Mouse (Mus musculus): ENCODE results near the gene Atp2a1. TPM values are rescaled to one million over a fixed set of nuclear protein-coding genes. Genes with fewer than 3 reads are reported as not detected.
"Not testable (repeated sequence)": the region's sequence is repeated elsewhere in the genome, so short reads cannot be mapped to it uniquely, and the experiment has no call there.

The Atp2a1 gene
- 0.41 TPM in 1 of 2 replicates, not detected in the other for total RNA-seq (2017)

DNA sequence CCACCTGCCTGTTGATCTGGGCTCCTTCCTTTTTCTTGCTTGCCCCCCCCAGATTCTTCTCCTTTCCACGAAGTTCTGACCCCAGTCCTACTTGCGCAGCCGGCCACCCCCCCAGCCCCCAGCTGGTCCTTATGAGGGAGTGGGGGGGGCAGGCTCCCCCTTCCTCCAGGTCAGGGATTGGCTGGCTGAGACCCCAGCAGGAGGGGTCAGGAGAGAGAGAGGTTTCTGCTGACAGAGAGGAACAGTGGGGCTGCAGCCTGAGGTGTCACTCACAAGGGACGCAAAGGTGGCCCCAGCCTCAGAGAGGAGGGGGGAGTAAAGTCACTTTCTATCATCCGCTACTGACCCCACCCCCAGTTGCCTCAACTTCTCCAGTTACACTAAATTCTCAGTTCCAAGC lies at the start of gene Atp2a1:
Atp2a1 (minus strand) TSS at position 105 of the 400 bp plus-strand sequence.
- ATAC-seq (replicated peaks; ENCODE audit: low read depth, poor library complexity, severe bottlenecking) = no peak

DNA sequence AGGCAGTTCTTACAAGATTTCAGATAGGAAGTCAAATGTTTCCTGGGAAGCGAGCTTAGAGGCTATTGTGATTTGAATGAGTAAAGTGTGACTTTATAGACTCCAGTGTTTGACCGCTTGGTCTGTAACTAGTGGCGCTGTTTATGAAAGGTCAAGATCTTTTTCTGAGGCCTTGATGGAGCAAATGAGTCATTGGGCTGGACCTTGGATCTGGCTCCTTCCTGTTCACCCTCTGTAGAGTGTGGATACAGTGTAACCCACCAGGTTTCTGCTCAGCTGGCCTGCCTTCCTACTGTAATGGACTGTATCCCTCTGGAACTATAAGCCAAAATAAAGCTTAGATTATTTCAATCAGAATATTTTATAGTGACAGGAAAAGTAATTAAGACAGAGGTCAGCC lies 48.4 kb upstream of the Atp2a1 start:
- ATAC-seq (replicated peaks; ENCODE audit: low read depth, poor library complexity, severe bottlenecking) = no peak

DNA sequence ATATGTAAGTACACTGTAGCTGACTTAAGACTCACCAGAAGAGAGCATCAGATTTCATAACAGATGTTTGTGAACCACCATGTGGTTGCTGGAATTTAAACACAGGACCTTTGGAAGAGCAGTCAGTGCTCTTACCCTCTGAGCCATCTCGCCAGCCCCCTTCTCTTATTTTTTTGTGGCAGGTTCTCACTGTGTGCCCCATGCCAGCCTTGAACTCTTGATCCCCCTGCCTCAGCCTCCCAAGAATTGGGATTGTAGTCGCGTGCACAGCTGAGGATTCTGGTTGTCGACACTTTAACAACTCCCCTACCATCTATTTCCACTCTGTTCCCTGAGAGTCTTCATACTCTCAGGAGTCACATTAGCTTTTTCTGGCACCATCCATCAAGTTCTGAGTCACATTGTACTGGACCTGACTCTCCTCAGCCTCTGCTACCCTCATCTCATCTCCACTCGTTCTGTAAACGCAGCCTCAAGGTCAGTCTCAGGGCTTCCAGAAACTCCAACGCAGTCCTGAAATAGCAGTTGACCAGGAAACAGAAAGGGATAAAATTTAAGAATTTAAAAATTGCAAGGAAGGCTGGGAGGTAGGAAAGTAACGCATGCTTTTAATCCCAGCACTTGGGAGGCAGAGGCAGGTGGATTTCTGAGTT lies 44.3 kb upstream of the Atp2a1 start:
- no peak for ATAC-seq (replicated peaks; ENCODE audit: low read depth, poor library complexity, severe bottlenecking)

DNA sequence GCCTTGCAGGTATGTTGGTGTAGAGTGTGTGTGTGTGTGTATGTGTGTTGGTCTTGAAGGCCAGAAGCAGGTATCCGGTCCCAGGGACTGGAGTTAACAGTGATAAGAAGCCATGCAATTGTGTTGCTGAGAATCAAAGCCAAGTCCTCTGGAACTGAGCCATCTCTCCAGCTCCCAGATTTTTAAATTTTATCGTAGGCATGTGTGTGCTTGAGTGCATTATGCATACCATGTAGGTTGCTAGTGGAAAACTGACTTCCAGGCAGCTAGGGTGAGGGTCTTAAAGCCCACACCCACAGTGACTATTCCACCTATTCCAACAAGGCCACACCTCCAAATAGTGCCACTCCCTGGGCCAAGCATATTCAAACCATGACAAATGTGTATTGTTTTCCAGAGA lies 42.0 kb upstream of the Atp2a1 start:
- no peak for ATAC-seq (replicated peaks; ENCODE audit: low read depth, poor library complexity, severe bottlenecking)

DNA sequence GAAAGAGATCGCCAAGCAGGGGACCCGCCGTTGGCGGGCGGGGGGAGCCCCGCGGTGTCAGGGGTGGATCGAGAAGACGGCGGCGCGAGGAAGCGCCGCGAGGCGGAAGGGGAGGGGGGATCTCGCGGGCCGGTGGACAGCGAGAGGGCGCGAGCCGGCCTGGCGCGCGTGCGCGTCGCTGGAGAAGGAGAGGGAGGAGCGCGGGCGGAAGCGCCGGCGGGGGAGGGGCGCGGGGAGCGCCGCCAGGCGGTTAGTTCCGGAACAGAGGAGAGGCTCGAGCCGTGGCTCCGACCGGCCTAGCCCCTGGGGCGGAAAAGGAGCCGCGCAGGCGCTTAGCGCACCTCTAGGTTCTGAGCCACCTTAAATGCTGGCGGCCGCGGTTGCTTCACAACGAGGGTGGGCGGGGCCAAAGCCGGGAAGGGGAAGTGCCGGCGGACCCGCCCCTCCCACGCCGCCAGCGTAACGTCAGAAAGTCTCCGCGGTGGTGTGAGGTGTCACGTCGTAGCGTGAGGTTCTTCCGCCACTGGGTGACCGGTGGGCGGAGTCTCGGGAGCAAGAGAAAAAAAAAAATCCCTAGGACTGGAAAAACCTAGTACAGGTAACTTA lies 40.5 kb upstream of the Atp2a1 start, which contains the start of gene Atxn2l:
Atxn2l (minus strand) TSS at position 165 of the 606 bp plus-strand sequence.
- ATAC-seq (replicated peaks; ENCODE audit: low read depth, poor library complexity, severe bottlenecking) = peak; percentile 75

DNA sequence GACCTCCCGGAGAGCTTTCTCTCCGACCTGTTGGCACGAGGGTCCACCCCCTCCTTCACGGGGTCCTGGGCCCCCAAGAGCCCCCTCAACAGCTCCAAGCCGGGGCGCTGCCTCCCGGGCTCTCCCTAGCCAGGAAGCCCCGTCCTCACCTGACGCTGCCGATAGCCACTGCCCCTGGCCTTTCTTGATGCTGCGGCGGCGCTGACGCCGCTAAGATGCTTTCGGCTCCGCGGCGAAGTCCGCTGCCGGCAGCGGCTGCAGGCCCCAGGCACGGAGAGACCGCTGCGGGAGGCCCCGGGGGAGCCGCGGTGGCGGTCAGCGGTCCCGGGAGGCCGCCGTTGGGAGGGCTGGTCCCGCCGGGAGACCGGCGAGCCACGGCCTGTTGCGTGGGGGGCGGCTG lies 39.8 kb upstream of the Atp2a1 start:
- no peak for ATAC-seq (replicated peaks; ENCODE audit: low read depth, poor library complexity, severe bottlenecking)

DNA sequence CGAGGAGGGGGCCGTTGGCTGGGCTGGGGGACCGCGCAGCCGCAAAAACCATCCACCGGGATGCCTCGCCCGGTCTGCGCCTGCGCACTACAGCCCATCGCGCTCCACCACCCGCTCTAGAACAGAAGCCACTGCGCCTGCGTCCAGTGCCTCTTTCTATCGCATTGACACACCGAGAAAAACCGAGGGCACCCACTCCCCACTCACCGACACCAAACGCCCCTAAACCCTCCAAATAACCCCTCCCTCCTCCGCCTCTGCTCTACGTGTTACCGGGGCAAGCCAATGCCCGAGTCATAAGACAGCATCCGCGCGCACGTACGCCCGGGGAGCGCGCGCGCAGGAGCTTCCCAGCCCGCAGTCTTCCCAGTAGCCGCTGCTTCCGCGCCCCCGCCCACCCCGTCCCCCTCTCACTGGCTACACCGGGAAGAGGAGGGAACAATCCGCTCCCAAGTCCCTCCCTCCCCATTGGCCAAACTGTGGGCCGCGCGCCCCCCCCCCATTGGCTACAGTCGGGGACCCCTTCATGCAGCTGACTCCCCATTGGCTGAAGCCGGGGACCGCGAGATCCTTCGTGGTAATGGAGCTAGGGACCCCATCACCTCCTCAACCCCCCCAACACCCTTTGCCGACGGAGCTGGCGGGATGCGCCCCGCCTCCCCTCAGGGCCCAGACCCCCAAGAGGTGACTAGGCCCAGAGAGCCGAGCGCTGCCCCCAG lies 39.3 kb upstream of the Atp2a1 start:
- ATAC-seq (replicated peaks; ENCODE audit: low read depth, poor library complexity, severe bottlenecking) = peak; percentile 76

DNA sequence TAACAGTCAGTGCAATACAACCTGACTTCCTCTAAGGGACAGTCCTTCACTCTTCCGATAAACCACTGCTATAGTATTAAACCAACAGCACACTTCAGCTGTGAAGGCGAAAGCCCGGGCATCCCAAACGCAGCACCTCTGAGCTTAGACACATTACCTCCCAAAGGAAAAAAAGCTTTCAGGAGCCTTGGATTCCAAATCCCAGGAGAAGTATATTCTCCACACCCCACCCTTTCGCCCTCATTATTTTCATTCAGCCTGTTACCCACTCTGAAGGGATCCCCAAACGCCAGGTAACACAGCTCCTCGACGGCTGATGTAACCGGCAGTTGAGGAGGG lies 38.7 kb upstream of the Atp2a1 start:
- ATAC-seq (replicated peaks; ENCODE audit: low read depth, poor library complexity, severe bottlenecking) = no peak

DNA sequence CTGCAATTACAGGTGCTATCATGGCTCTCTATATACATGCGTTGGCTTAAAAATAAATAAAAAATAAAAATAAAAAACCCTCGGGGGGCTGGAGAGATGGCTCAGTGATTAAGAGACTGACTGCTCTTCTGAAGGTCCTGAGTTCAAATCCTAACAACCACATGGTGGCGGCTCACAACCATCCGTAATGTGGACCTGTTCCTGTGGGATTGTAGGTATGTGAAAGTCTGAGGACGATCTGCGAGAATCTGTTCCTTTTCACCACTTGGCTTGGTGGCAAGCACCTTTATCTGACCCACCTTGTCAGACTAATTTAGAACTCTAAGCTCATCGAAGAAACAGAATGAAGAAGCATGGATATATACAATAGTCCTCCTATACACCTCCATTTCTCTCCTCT lies 36.5 kb upstream of the Atp2a1 start:
- ATAC-seq (replicated peaks; ENCODE audit: low read depth, poor library complexity, severe bottlenecking) = no peak

DNA sequence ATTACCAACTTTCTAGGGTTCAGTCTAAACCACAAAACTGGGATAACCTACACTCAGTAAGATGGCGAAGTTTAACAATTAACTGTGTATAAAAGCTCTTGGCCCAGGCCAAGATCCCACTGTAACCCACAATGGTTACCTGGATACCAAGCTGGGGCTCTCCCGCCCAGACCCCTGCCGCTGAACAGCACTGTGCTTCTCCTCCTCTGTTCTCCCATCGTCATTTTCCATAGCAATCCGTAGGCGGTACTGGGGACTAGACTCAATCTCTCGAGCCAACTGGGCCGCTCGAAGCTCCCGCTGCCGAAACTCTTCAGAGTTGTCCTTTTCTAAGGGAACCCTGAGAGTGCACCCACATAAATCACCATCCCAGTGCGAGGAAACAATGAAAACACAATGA lies 35.1 kb upstream of the Atp2a1 start:
- no peak for ATAC-seq (replicated peaks; ENCODE audit: low read depth, poor library complexity, severe bottlenecking)

DNA sequence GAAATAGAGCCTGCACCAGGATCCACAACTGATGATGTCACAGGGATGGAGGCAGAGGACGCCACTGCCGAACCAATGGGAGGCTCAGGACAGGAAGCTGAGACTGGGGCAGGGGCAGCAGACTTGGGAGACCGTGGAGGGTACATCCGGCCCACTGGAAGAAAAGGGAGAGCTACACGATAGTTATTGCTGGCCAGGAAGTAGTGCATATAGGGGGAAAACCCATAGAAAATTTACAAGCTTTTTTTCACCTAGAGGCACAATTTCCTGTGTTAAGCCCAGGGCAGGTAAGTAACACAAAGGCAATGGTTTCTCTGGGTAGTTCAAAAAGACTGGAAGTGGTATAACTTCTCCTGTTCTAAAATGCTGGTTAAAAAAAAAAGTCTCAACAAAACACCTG lies 33.6 kb upstream of the Atp2a1 start:
- ATAC-seq (replicated peaks; ENCODE audit: low read depth, poor library complexity, severe bottlenecking) = no peak

DNA sequence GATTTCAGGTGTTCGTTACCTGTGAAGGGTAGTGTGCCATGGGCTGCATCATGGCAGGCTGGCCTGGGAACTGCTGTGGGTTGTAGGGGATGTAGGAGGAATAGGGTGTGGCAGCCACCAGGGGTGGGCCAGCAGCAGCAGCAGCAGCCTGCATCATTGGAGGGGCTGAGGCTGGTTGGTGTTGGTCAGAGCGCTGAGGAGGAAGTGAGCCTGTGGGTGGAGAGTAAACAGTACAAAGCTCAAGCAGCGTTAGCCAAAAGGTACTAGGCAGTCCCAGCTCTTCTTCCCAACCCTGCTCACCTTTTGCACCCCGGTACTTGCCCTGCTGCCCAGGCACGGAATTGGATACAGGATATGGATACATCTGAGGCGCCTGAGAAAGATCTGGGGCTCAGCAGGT lies 31.2 kb upstream of the Atp2a1 start:
- ATAC-seq (replicated peaks; ENCODE audit: low read depth, poor library complexity, severe bottlenecking) = no peak

DNA sequence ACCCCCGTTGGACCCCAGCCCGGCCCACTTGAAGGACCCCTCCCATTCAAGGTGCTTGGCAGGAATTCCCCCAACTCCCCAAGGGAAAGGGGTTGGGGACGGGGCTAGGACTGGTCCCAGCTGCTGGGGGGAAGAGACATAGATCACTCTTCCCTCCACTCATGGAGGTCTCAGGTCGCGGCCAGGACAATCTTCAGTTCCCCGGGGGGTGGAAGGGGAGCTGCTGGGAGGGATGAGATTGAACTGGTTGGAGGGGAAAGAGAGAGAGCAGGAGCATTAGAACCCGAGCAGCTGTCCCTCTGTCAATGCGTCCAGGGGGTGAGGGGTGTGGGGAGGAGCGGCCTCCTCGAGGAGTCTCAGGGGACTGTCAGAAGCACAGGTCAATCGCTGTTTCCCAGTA lies 29.1 kb upstream of the Atp2a1 start:
- ATAC-seq (replicated peaks; ENCODE audit: low read depth, poor library complexity, severe bottlenecking) = no peak

DNA sequence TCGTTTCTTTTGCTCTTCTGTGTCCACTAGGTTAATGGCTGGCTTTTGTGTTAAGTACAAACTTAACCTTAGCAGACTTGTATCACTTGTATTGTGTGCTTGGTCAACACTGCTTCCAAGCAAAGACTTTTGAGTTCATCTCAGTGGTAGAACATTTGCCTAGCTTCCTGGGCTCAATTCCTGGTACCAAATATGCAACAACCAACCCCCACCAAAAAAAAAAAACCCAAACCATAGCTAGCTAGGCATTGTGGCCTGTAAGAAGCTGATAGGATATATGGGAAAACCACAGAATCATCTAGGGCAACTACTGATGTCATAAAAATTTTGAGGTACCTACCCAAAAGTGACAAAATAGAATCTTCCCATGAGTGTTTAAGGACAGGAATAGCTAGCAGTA lies 28.1 kb upstream of the Atp2a1 start:
- no peak for ATAC-seq (replicated peaks; ENCODE audit: low read depth, poor library complexity, severe bottlenecking)

DNA sequence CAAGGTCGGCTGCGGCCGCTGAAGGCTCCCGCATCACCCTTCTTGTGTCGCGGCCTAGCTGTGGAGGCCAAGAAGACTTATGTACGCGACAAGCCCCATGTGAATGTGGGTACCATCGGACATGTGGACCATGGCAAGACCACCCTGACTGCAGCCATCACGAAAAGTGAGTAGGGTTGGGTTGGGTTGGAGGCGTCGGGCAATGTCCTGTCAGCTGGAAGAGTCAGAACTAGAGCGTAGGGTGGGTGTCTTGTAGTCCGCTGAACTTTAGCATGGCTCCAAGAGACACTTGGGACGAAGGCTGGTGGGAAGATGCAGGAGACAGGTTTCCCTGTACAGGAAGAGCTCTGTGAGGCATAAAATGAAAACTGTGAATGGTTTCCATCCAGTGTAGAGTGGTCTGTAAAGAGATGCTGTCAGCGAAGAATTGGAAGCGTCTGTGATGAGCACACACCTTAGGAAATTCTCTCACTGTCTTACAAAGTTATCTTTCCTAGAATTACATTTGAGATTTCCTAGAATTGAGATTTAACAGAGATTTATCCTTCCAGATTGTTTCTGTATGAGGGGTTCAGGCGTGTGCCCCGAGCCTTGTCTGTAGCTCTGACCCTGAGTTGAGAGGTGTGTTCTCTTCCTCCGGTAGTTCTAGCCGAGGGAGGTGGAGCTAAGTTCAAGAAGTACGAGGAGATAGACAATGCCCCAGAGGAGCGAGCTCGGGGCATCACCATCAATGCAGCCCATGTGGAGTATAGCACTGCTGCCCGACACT lies 24.9 kb upstream of the Atp2a1 start:
- ATAC-seq (replicated peaks; ENCODE audit: low read depth, poor library complexity, severe bottlenecking) = not testable (repeated sequence)

DNA sequence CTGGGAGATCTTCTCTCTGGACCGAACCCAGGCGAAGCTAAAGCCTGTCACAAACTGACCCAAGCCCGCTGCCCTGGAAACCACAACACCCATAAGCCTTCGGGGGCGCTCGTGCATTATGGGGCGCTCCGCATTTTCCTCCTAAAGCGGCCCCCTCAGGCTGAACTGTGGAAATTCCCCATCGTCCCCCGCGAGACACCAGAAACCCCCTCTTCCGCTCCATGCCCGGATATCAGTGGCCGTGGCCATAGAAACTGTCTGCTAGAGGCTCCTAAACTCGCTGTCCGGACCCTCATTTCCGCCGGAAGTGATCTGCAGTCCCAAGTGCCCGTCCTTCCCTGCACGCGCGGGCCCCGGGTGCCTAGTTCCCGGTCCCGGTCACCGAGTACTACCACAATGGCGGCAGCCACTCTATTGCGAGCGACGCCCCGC lies 24.2 kb upstream of the Atp2a1 start, which contains the start of gene Tufm:
Tufm (plus strand) TSS at position 310 of the 432 bp plus-strand sequence.
- peak; percentile 87 for ATAC-seq (replicated peaks; ENCODE audit: low read depth, poor library complexity, severe bottlenecking)

DNA sequence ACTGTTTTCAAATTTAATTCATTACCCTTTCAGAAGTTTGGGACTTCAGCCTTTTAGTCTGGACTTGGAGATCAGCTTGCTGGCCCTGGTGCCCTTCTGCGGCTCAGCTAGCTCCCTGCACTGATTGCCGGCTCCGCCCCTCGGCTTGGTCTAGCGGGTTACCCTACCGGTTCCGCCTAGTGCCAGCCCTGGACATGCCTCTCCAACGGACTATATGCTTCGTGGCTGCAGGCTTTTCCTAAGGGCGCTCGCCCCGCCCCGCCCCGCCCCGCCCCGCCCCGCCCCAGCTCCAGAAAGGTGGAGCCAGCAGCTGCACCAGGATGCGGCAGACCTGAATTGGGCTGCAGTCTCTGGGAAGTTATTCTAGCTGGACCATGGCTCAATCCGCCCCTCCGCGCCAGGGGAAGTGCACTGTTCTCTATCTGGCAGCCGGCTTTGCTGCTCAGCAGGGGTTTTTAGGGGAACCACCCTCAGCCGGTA lies 19.5 kb upstream of the Atp2a1 start:
- ATAC-seq (replicated peaks; ENCODE audit: low read depth, poor library complexity, severe bottlenecking) = peak; percentile 78

DNA sequence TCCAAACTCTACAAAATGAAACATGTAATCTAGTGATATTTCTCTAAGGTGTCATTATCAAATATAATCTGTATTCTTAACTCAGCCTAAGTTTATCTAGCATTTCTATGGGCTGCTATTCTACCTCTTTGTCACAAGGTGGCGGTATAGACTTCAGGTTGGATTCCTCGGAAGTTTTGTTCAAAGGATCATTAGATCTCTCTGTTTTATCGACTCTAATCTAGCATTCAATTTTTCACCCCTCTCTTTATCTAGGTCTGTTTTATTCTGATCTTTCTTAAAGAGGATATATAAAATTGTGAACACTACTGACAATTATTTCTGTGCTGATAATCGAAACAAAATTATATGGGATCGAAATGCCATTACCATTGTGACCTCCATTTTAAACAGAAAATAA lies 18.8 kb upstream of the Atp2a1 start:
- ATAC-seq (replicated peaks; ENCODE audit: low read depth, poor library complexity, severe bottlenecking) = 0 out of 2 replicates have a peak, but pooled peaks have one; percentile 21

DNA sequence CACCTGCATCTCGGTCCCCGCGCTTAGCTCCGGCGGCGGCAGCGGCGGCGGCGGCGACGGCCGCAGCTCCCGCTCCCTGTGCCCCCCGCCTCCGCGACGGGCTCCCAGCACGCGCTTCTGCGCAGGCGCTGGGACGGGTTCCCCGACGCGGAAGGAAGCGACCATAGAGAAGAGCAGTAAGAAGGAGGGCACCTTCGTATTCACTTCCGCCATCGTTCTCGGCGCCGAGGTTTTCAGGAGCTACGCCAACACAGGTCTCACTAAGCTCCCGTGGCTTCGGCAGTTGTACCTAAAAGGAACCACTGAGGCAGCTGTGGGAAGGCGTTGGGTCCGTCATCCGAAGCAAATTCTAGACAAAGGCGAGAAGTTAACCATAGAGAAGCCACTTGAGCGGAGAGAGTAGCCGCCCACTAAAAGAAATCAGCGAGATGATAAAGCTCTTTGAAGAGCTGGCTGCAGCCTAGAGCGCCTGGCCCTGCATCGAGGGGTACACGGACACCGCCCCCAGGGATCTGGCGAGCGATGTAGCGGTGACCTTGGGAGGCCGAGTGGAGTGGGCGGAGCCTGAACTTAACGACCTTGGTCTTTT lies 12.2 kb upstream of the Atp2a1 start, which contains the start of gene Sh2b1:
Sh2b1 (minus strand) TSS at position 432 of the 589 bp plus-strand sequence.
- ATAC-seq (replicated peaks; ENCODE audit: low read depth, poor library complexity, severe bottlenecking) = peak; percentile 75

DNA sequence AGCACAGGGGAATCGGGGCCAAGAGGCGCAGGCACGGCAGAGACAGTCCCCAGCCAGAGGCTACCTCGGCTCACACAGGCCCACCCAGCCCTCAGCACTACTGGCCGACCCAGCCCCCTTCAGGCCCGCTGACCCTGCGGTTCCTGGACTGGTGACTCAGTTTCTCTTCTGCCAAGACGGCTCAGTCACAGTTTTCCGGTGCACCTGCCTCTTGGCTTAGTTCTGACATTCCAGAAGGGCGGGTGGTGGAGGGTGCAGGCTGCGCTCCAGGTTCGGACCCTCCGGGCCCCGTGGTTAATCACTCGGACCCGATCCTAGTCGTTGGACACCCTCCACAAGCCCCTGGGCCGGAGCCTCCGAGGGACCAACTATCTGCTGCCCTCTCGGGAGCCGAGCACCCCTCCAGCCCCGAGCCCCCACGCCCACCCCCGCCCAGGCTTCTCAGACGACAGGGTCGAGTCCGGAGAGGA lies 11.6 kb upstream of the Atp2a1 start:
- ATAC-seq (replicated peaks; ENCODE audit: low read depth, poor library complexity, severe bottlenecking) = no peak

Data from common myeloid progenitor, adult 5-6 weeks (primary cell).